Mouse (Mus musculus): ENCODE data around the gene Wdr46. TPM values are rescaled to one million over a fixed set of nuclear protein-coding genes. Genes with fewer than 3 reads are reported as not detected.

Gene Wdr46
- polyA plus RNA-seq, 1 experiment = 10.1 TPM

DNA sequence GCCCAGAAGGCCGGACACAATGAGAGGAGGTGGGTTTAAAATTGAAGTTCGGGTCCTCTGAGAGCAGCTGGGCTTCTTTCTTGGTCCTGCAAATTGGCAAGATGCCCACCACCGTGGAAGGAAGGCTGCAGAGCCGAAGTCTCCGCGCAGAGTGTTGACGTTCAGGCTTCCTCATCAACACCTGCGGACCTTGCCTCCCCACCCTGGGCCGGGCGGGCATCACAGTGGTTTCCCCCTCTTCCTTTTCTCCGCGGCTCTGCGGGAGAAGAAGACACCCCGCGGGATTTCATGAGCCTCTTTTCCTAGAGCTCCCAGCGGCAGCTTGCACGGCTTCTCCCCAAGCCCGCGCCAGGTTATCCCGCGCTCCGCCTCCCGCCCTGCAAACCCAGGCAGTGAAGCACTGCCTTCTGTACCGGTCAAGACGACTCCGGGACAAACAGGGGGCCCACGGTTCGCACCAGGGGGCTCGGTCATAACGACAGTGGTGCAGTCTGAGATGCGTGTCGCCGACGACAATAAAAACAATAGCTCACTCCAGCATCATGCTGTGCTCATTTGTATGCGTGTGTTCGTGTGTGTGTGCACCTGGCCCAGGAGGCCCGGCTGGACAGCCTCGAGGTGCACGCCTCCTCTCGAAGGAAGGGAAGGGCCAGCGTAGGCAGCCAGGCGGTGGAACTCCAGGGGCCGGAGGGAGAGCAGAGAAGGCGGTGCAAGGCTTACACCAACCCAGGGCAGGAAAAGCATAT is 32.0 kb upstream of the Wdr46 start:
- 0 out of 2 replicates have a peak overlapping the region, but pooled peaks have one; percentile 4 for H3K27ac ChIP-seq (replicated peaks; ENCODE audit: low read depth, low read length)
- 0 out of 2 replicates have a peak, but pooled peaks cover 3% of the 10 kb centered on the region for H3K4me1 ChIP-seq (ENCODE audit: control insufficient read depth, insufficient read depth, insufficient read length, low read length)
- H3K4me3 ChIP-seq (ENCODE audit: insufficient read depth, low read depth, low read length) = peak overlapping the region; percentile 73

DNA sequence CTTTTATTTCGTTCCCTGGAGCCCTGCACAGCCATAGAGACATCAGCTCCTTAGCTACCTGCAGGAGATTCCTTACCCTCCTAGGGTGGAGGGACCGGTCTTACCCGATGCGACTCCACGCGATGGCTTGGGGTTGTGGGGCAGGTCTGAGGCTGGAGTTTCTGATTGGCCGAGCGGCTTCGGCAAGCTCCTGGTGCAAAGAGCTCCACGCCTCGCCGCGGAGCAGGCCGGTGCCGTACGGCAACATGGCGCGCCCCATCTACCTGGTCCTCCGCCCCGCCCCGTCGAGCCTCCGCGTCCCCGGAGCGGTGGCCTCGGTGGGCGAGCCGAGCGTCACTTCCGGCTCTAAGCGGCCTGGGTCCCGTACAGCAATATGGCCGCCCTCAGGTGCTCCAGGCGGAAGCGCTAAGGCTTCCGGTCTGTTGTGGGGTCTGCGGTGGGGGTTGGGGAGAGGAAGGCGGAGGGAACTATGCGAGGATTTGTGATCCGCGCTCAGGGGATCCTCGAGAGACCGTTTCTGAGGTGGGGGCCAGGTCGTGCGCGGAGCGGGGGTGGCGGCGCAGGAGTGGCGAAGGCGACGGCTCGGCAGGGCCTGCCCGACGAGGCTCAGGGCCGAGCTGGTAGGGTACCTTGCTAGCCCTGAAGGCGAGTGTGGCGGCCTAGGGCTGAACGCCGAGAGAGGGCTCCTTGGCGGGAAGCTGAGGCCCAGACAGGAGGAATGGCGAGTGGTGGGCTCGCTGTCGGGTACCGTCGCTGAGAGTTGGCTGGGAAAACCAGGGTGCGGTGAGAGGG is 31.2 kb upstream of the Wdr46 start, which contains the start of gene Daxx:
Daxx (plus strand) TSS at position 338 of the 792 bp plus-strand sequence.
- Histone ChIP-seq H3K4me1 (ENCODE audit: control insufficient read depth, insufficient read depth, insufficient read length, low read length) (0 out of 2 replicates have a peak, but pooled peaks cover 3% of the 10 kb centered on the region), H3K27ac (replicated peaks; ENCODE audit: low read depth, low read length) (peak within 1 kb of the TSS; percentile 93), H3K4me3 (ENCODE audit: insufficient read depth, low read depth, low read length) (peak within 1 kb of the TSS; percentile 82)

DNA sequence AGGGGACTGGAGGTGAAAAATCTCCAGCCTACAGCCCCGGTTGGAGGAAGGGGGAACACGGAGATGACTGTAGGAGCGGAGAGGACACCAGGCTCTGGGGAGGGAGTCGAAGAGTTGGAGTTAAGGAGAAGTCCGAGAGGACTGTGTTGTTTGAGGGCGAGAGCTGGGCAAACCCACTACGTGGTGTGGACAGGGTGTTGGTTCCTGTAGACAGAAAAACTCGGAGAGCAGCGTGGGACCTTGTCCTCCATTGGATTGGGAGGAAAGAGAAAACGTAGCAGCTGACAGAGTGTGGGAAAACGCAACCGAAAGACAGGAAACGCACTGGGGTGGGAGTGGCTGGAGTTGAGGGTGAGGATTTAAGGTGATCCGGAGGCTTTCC is 30.6 kb upstream of the Wdr46 start:
- H3K4me3 ChIP-seq (ENCODE audit: insufficient read depth, low read depth, low read length) = peak overlapping the region; percentile 82
- 0 out of 2 replicates have a peak, but pooled peaks cover 3% of the 10 kb centered on the region for H3K4me1 ChIP-seq (ENCODE audit: control insufficient read depth, insufficient read depth, insufficient read length, low read length)
- peak overlapping the region; percentile 93 for H3K27ac ChIP-seq (replicated peaks; ENCODE audit: low read depth, low read length)

DNA sequence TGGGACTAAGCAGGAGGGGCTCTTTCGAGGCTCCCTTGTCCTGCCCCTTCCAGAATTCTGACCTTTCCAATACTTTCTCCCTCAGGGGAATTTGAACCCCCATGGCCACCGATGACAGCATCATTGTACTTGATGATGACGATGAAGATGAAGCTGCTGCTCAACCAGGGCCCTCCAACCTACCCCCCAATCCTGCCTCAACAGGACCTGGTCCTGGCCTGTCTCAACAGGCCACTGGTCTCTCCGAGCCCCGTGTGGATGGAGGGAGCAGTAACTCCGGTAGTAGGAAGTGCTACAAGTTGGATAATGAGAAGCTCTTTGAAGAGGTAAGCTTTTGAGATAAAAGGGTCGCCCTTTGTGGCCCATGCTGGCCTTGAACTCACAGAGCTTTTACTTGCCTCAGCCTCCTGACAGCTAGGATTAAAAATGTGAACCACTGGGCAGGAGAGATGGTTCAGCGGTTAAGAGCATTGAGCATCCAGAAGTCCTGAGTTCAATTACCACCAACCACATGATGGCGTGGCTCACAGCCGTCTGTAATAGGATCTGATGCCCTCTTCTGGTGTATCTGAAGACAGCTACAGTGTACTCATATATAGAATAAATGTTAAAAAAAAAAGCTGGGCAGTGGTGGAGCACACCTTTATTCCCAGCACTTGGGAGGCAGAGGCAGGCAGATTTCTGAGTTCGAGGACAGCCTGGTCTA is 30.0 kb upstream of the Wdr46 start:
- Histone ChIP-seq H3K4me1 (ENCODE audit: control insufficient read depth, insufficient read depth, insufficient read length, low read length) (0 out of 2 replicates have a peak, but pooled peaks cover 3% of the 10 kb centered on the region), H3K27ac (replicated peaks; ENCODE audit: low read depth, low read length) (peak overlapping the region; percentile 93), H3K4me3 (ENCODE audit: insufficient read depth, low read depth, low read length) (peak overlapping the region; percentile 82)

DNA sequence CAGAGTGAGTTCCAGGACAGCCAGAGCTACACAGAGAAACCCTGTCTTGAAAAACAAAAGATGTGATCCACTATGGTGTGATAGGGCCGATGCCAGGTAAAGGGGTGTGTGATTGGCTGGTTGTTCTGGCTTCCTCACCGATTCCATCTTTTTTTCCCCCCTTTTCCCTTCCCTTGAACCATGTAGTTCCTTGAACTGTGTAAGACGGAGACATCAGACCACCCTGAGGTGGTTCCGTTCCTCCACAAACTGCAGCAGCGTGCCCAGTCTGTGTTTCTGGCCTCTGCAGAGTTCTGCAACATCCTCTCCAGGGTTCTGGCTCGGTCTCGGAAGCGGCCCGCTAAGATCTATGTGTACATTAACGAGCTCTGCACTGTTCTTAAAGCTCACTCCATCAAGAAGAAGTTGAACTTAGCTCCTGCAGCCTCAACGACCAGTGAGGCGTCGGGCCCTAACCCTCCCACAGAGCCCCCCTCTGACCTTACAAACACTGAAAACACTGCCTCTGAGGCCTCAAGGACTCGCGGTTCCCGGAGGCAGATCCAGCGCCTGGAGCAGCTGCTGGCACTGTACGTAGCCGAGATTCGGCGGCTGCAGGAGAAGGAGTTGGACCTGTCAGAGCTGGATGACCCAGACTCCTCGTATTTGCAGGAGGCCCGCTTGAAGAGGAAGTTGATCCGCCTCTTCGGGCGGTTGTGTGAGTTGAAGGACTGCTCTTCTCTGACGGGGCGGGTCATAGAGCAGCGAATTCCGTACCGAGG is 29.2 kb upstream of the Wdr46 start:
- H3K27ac ChIP-seq (replicated peaks; ENCODE audit: low read depth, low read length) = no peak overlapping the region
- no peak overlapping the region for H3K4me3 ChIP-seq (ENCODE audit: insufficient read depth, low read depth, low read length)
- H3K4me1 ChIP-seq (ENCODE audit: control insufficient read depth, insufficient read depth, insufficient read length, low read length) = 0 out of 2 replicates have a peak, but pooled peaks cover 3% of the 10 kb centered on the region

DNA sequence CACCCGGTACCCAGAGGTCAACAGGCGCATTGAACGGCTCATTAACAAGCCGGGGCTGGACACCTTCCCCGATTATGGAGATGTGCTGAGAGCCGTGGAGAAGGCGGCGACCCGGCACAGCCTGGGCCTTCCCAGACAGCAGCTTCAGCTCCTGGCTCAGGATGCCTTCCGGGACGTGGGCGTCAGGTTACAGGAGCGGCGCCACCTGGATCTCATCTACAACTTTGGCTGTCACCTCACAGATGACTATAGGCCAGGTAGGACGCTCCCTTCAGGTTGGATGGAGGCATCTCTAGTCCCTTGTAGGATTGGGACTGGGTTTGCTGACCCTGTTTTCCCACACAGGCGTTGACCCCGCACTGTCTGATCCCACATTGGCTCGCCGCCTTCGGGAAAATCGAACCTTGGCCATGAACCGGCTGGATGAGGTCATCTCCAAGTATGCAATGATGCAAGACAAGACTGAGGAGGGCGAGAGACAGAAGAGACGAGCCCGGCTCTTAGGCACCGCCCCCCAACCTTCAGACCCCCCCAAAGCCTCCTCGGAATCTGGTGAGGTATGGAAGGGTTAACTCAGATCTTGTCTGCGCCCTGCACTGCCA is 28.5 kb upstream of the Wdr46 start:
- Histone ChIP-seq H3K4me3 (ENCODE audit: insufficient read depth, low read depth, low read length) (no peak overlapping the region), H3K27ac (replicated peaks; ENCODE audit: low read depth, low read length) (no peak overlapping the region), H3K4me1 (ENCODE audit: control insufficient read depth, insufficient read depth, insufficient read length, low read length) (peaks cover 5% of the 10 kb centered on the region; the same call in 1 of the 2 replicates)

DNA sequence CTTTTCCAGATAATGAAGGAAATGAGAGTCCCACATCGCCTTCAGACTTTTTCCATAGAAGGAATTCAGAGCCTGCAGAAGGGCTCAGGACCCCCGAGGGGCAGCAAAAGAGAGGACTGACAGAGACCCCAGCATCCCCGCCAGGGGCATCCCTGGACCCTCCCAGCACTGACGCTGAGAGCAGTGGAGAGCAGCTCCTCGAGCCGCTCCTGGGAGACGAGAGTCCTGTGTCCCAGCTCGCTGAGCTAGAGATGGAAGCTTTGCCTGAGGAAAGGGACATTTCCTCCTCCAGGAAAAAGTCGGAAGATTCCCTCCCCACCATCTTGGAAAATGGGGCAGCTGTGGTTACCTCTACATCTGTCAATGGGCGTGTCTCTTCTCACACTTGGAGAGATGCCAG is 27.2 kb upstream of the Wdr46 start:
- peaks cover 10% of the 10 kb centered on the region; the same call in 1 of the 2 replicates for H3K4me1 ChIP-seq (ENCODE audit: control insufficient read depth, insufficient read depth, insufficient read length, low read length)
- H3K27ac ChIP-seq (replicated peaks; ENCODE audit: low read depth, low read length) = no peak overlapping the region
- no peak overlapping the region for H3K4me3 ChIP-seq (ENCODE audit: insufficient read depth, low read depth, low read length)

DNA sequence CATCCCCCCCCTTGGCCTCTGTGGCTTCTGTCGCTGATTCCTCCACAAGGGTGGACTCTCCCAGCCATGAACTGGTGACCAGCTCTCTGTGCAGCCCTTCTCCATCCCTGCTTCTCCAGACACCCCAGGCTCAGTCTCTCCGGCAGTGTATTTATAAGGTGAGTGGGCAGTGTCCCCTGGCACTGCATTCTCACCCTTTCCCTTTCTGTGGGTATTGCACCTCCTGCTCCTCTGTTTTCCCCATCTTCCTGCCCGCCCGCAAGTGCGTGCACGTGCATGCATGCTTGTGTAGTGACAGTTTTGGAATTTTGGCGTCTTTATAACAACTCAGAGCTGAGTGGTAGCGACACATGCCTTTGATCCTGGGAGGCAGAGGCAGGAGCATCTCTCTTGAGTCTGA is 26.6 kb upstream of the Wdr46 start:
- Histone ChIP-seq H3K4me1 (ENCODE audit: control insufficient read depth, insufficient read depth, insufficient read length, low read length) (peaks cover 13% of the 10 kb centered on the region; the same call in 1 of the 2 replicates), H3K27ac (replicated peaks; ENCODE audit: low read depth, low read length) (no peak overlapping the region), H3K4me3 (ENCODE audit: insufficient read depth, low read depth, low read length) (no peak overlapping the region)

DNA sequence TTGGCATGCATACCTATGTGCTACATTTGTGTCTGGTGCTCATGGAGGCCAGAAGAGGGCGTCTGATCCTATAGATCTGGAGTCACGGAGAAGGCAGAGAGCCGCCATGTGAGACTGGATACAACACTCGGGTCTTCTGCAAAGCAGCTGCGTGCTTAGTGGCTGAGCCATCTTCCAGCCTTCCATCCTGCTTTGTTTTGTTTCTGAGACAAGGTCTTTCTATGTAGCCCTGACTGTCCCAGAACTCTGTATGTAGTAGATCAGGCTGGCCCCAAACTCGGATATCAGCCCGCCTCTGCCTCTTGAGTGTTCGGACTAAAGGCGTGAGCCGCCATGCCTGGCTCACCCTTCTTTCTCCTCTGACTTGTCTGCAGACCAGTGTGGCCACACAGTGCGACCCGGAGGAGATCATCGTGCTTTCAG is 25.5 kb upstream of the Wdr46 start:
- H3K4me1 ChIP-seq (ENCODE audit: control insufficient read depth, insufficient read depth, insufficient read length, low read length) = peaks cover 13% of the 10 kb centered on the region; the same call in 1 of the 2 replicates
- H3K27ac ChIP-seq (replicated peaks; ENCODE audit: low read depth, low read length) = no peak overlapping the region
- no peak overlapping the region for H3K4me3 ChIP-seq (ENCODE audit: insufficient read depth, low read depth, low read length)

DNA sequence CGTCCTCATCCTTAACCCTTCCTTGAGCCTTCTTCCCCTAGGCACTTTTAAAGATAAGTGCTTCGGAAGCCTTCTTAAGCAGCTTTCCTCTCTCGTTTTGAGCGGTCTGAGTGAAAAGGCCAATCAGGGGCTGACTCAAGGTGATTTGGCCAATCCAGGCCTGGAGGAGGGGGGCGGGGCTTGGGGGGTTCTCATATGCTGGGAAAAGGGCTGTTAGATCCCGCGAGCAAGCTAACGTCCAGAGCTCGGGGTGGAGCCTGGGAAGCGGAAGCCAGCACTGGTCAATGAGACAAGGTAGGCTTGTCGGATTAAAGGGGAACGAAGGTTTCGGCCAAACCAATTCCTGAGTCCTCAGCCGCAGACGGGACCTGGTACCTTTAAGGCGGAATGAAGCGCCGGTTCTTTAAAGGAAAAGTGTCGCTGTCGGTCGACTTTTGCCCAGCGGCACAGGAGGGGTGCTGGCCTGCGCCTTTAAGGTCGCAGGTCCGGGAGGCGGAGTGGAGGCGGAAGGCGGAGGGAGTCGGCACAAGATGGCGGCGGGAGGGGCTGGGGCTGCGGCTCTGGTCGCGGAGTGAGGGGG is 24.7 kb upstream of the Wdr46 start, which contains the start of the genes Tapbp and Zbtb22:
Tapbp (plus strand) TSS at position 229 of the 580 bp plus-strand sequence.
Zbtb22 (plus strand) TSS at position 234 of the 580 bp plus-strand sequence.
- H3K27ac ChIP-seq (replicated peaks; ENCODE audit: low read depth, low read length) = no peak within 1 kb of the TSS

DNA sequence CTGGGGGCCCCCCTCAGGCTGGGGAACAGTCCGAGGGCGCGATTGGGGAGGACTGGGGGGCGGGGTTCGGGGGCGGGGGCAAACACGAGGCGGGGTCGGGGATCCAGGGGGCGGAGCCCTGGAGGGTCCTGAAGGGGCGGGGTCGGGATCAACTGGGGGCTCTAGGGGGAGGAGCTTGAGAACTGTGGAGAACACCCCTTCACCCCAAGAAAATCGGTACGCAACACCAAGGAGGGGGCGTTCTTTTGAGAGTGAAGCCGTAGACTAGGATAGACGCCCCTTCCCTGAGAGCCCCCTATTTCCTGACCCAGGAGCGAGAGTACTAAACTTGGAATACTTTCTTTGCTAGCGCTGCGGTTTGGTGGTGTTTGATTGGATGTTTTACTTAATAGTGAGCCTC is 24.2 kb upstream of the Wdr46 start:
- Histone ChIP-seq H3K27ac (replicated peaks; ENCODE audit: low read depth, low read length) (no peak overlapping the region), H3K4me1 (ENCODE audit: control insufficient read depth, insufficient read depth, insufficient read length, low read length) (peaks cover 10% of the 10 kb centered on the region; the same call in 1 of the 2 replicates), H3K4me3 (ENCODE audit: insufficient read depth, low read depth, low read length) (peak overlapping the region; percentile 96)

More for the DNA sequence above, 24.7 kb upstream of the Wdr46 start, which contains the start of the genes Tapbp and Zbtb22:
- Histone ChIP-seq H3K4me1 (ENCODE audit: control insufficient read depth, insufficient read depth, insufficient read length, low read length) (peaks cover 10% of the 10 kb centered on the region; the same call in 1 of the 2 replicates), H3K4me3 (ENCODE audit: insufficient read depth, low read depth, low read length) (peak within 1 kb of the TSS; percentile 96)

DNA sequence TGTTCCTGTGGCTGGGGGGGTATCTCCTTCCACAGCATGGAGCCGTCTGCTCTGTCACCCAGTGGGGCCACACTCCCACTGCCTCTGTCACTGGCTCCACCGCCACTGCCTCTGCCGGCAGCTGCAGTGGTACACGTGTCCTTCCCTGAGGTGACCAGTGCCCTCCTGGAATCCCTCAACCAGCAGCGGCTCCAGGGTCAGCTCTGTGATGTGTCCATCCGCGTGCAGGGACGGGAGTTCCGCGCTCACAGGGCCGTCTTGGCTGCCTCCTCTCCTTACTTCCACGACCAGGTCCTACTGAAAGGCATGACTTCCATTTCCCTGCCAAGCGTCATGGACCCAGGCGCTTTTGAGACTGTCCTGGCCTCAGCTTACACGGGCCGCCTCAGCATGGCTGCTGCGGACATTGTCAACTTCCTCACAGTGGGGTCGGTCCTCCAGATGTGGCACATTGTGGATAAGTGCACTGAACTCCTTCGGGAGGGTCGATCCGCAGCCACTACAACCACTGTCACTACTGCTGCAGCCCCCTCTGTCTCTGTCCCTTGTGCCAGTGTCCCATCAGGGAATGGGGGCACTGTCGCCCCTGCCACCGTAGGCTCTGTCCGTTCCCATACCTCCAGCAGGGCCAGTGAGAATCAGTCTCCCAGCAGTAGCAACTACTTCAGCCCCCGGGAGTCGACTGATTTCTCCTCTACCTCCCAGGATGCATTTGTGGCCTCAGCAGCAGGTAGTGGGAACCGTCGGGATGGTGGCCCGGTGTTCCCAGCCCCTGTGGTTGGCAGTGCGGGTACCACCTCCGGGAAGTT is 23.4 kb upstream of the Wdr46 start:
- H3K4me3 ChIP-seq (ENCODE audit: insufficient read depth, low read depth, low read length) = peak overlapping the region; percentile 96
- no peak overlapping the region for H3K27ac ChIP-seq (replicated peaks; ENCODE audit: low read depth, low read length)
- H3K4me1 ChIP-seq (ENCODE audit: control insufficient read depth, insufficient read depth, insufficient read length, low read length) = peaks cover 10% of the 10 kb centered on the region; the same call in 1 of the 2 replicates
